Comparison of ENCODE assay signal across 16 mouse cellular contexts in the genomic region with DNA sequence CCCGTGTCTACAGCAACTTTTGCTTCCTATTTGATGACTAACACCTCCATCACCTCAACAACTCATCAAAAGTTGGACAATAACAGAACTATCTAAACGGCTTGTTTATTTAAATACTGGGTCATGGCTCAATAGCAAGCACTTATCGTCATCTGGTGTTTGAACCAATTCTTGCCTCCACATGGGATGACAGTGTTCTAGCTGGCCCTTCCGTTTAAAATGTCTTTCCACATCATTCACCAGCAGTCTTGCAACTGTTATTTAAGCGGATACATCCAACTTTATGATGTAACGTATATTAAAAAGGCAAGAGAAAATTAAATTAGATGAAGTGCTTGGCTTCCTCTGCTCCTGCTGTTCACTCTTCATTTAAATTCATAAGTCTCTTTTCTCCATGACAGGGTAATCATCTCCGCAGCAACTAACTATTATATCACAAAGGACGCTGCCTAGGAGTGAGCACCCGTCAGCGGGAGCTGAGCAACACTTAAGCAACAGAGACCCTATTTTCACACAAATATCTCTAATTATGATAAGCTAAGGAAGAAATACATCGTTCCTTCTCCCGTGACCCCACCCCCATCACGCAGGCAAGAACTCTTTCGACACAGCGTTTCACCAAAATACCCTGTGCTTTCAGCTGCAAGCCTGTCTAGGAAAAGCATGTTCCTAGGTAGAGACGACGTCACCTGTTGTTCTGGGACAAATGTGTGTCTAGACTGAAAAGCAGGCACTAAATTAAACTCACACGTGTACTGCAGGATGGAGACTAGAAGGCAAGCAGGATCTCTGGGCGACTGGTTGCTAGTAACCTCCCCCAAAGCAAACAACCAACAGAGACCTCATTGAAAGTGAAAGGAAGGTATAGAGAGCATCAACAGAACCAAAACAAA. TPM values are rescaled to one million over a fixed set of nuclear protein-coding genes. Genes with fewer than 3 reads are reported as not detected.
DNase-seq lines count a peak whose midpoint lies in the region; ATAC-seq and TF ChIP-seq lines count a peak whose summit lies in the region.
"Had no signal": no experiment of that assay in that cellular context is flagged by ENCODE, and none has a peak within 500 bp of the region (broad histone marks: within the 10 kb centered on the region; RNA-seq: fewer than 3 reads in every experiment).

No protein-coding gene starts in this region.

- no peaks in the 10 kb centered on the region; the same call in 1 of the 2 replicates for H3K4me1 ChIP-seq in liver, embryonic 13.5 days (replicated peaks)
- peaks cover 6% of the 10 kb centered on the region; the same call in 1 of the 2 replicates for H3K4me1 ChIP-seq in midbrain, embryonic 15.5 days
- H3K4me1 ChIP-seq in kidney, embryonic 16.5 days (ENCODE audit: insufficient read depth, low read length): peaks cover 7% of the 10 kb centered on the region
- H3K4me1 ChIP-seq in limb, embryonic 10.5 days: 0 out of 2 replicates have a peak, but pooled peaks cover 3% of the 10 kb centered on the region

- no peaks in the 10 kb centered on the region for H3K36me3 ChIP-seq in liver, embryonic 13.5 days
- no peaks in the 10 kb centered on the region for H3K36me3 ChIP-seq in midbrain, embryonic 15.5 days (replicated peaks)
- H3K36me3 ChIP-seq in kidney, embryonic 16.5 days (ENCODE audit: insufficient read depth, low read length): no peaks in the 10 kb centered on the region
- H3K36me3 ChIP-seq in limb, embryonic 10.5 days: no peaks in the 10 kb centered on the region
- H3K36me3 ChIP-seq: embryonic facial prominence, embryonic 13.5 days; G1E had no signal

- H3K9ac ChIP-seq in liver, embryonic 13.5 days: no peak overlapping the region
- H3K9ac ChIP-seq in midbrain, embryonic 15.5 days: no peak overlapping the region
- no peak overlapping the region for H3K9ac ChIP-seq in kidney, embryonic 16.5 days (replicated peaks; ENCODE audit: low read length)
- H3K9ac ChIP-seq: embryonic facial prominence, embryonic 13.5 days; liver, embryonic 14.5 days had no signal

- no peaks in the 10 kb centered on the region for H3K9me3 ChIP-seq in liver, embryonic 13.5 days (replicated peaks)
- H3K9me3 ChIP-seq in midbrain, embryonic 15.5 days: no peaks in the 10 kb centered on the region
- no peaks in the 10 kb centered on the region for H3K9me3 ChIP-seq in kidney, embryonic 16.5 days (ENCODE audit: low read length)
- H3K9me3 ChIP-seq in limb, embryonic 10.5 days (replicated peaks): no peaks in the 10 kb centered on the region
- H3K9me3 ChIP-seq: embryonic facial prominence, embryonic 13.5 days; G1E had no signal

- H3K27me3 ChIP-seq in liver, embryonic 13.5 days: no peaks in the 10 kb centered on the region
- no peaks in the 10 kb centered on the region for H3K27me3 ChIP-seq in midbrain, embryonic 15.5 days (replicated peaks)
- no peaks in the 10 kb centered on the region for H3K27me3 ChIP-seq in kidney, embryonic 16.5 days (ENCODE audit: insufficient read depth, low read length)
- H3K27me3 ChIP-seq in limb, embryonic 10.5 days (ENCODE audit: low read depth, poor library complexity, severe bottlenecking): no peaks in the 10 kb centered on the region
- H3K27me3 ChIP-seq: embryonic facial prominence, embryonic 13.5 days had no signal

- no peak overlapping the region for H3K27ac ChIP-seq in liver, embryonic 13.5 days
- no peak overlapping the region for H3K27ac ChIP-seq in midbrain, embryonic 15.5 days
- H3K27ac ChIP-seq in kidney, embryonic 16.5 days (ENCODE audit: low read length): no peak overlapping the region
- H3K27ac ChIP-seq in limb, embryonic 10.5 days: no peak overlapping the region
- H3K27ac ChIP-seq: embryonic facial prominence, embryonic 13.5 days; liver, embryonic 14.5 days had no signal

- TF ChIP-seq CTCF in brain, embryonic 14.5 days (IDR thresholded peaks at IDR 0.05; ENCODE audit: borderline replicate concordance, extremely low read depth, insufficient read depth, insufficient read length): no peak

- no peak for TF ChIP-seq POLR2A in brain, embryonic 14.5 days (IDR thresholded peaks at IDR 0.05; ENCODE audit: borderline replicate concordance, extremely low read depth, insufficient read depth, insufficient read length, poor library complexity, severe bottlenecking)

- WGBS in liver, embryonic 13.5 days (ENCODE audit: insufficient replicate concordance): 50% methylated on average over 19 of the region's 19 CpGs
- WGBS in midbrain, embryonic 15.5 days: 40% methylated on average over 19 of the region's 19 CpGs
- WGBS in kidney, embryonic 16.5 days: 49% methylated on average over 19 of the region's 19 CpGs
- whole genome bisulfite sequencing in limb, embryonic 10.5 days: 57% methylated on average over 19 of the region's 19 CpGs

- peak; percentile 67 for ATAC-seq in frontal cortex, adult (ENCODE audit: low TSS enrichment)
- ATAC-seq in liver, embryonic 13.5 days (ENCODE audit: low read depth): no peak
- 0 out of 2 replicates have a peak, but pooled peaks have one; percentile 42 for ATAC-seq in midbrain, embryonic 15.5 days (replicated peaks)
- ATAC-seq in kidney, embryonic 16.5 days (ENCODE audit: low FRiP score, low TSS enrichment): no peak
- ATAC-seq: intestine, embryonic 16.5 days had no signal

- DNase-seq in frontal cortex, postnatal 14 days (ENCODE audit: low spot score in 2 of 2): no peak
- no peak for DNase-seq in liver, embryonic 13.5 days
- no peak for DNase-seq in liver
- peak; percentile 60 for DNase-seq in brain, embryonic 14.5 days (ENCODE audit: low read depth)
- no peak for DNase-seq in limb, embryonic 10.5 days (ENCODE audit: low spot score)
- DNase-seq: adrenal gland, postnatal 25 days; gastrocnemius, postnatal 25 days; right cerebral cortex, postnatal 25 days; thymus, adult 2 months had no signal

- H3K4me2 ChIP-seq in liver, embryonic 13.5 days: 0 out of 2 replicates have a peak overlapping the region, but pooled peaks have one; percentile 25
- H3K4me2 ChIP-seq in midbrain, embryonic 15.5 days: peak overlapping the region; percentile 26
- no peak overlapping the region for H3K4me2 ChIP-seq in kidney, embryonic 16.5 days (replicated peaks; ENCODE audit: low read depth, low read length)
- H3K4me2 ChIP-seq: embryonic facial prominence, embryonic 13.5 days had no signal

- H3K4me3 ChIP-seq in liver, embryonic 13.5 days (replicated peaks): no peak overlapping the region
- H3K4me3 ChIP-seq in midbrain, embryonic 15.5 days: no peak overlapping the region
- H3K4me3 ChIP-seq in kidney, embryonic 16.5 days (ENCODE audit: low read length): no peak overlapping the region
- no peak overlapping the region for H3K4me3 ChIP-seq in limb, embryonic 10.5 days
- H3K4me3 ChIP-seq: embryonic facial prominence, embryonic 13.5 days had no signal

RNA-seq across cellular contexts. Expression of a gene that starts 20.2 kb away (rescaled TPM):
- 2.5 and 3.0 TPM in 2 replicates for polyA plus RNA-seq in liver, embryonic 13.5 days (2015; fragmentation: Nextera tagmentation; extraction: Ambion mirVana)
- polyA plus RNA-seq in brain, embryonic 14.5 days (2012; rRNA removed): 0.50 and 0.90 TPM in 2 replicates
- polyA plus RNA-seq in midbrain, embryonic 15.5 days (2015; fragmentation: Nextera tagmentation; extraction: Ambion mirVana): 0.77 and 1.4 TPM in 2 replicates
- polyA plus RNA-seq in kidney, embryonic 16.5 days (2015; fragmentation: Nextera tagmentation; extraction: Ambion mirVana): 11.1 and 11.8 TPM in 2 replicates
- polyA plus RNA-seq in limb, embryonic 10.5 days (2016; fragmentation: Nextera tagmentation; extraction: Ambion mirVana): 0.90 and 1.3 TPM in 2 replicates
- polyA plus RNA-seq: G1E had no signal

RNA-seq across cellular contexts. Expression of a gene that starts 50.1 kb away (rescaled TPM):
- 21.5 and 28.9 TPM in 2 replicates for polyA plus RNA-seq in liver, embryonic 13.5 days (2015; fragmentation: Nextera tagmentation; extraction: Ambion mirVana)
- polyA plus RNA-seq in brain, embryonic 14.5 days (2012; rRNA removed): 115 and 116 TPM in 2 replicates
- polyA plus RNA-seq in midbrain, embryonic 15.5 days (2015; fragmentation: Nextera tagmentation; extraction: Ambion mirVana): 113 and 115 TPM in 2 replicates
- 97.0 and 100 TPM in 2 replicates for polyA plus RNA-seq in kidney, embryonic 16.5 days (2015; fragmentation: Nextera tagmentation; extraction: Ambion mirVana)
- polyA plus RNA-seq in limb, embryonic 10.5 days (2016; fragmentation: Nextera tagmentation; extraction: Ambion mirVana): 95.1 and 111 TPM in 2 replicates

Comparison
In these comparisons a context has a peak if more than half of its experiments do, and no peak if none do; other contexts are left out.
1. ATAC-seq: peak in frontal cortex, adult (single experiment) and midbrain, embryonic 15.5 days (single experiment); none in liver, embryonic 13.5 days (single experiment) and kidney, embryonic 16.5 days (single experiment).